Mouse (Mus musculus): ENCODE results near the gene Trpv1.

Trpv1 gene

GRCm38 (mm10) chr11:73236731-73237130 is 2.6 kb downstream of the Trpv1 start:
- DNase-seq, result no peak

- DNase-seq, result no peak
These were observed 8.1 kb downstream of the Trpv1 start for GRCm38 (mm10) chr11:73242199-73242598.

- no peak for DNase-seq
These were observed 8.7 kb downstream of the Trpv1 start for GRCm38 (mm10) chr11:73242777-73243176.

- DNase-seq, result no peak
These were observed 23.4 kb downstream of the Trpv1 start for GRCm38 (mm10) chr11:73257362-73257945.

GRCm38 (mm10) chr11:73258664-73259063 is 24.6 kb downstream of the Trpv1 start:
- DNase-seq, result no peak

GRCm38 (mm10) chr11:73260457-73260856 is 26.4 kb downstream of the Trpv1 start:
- no peak for DNase-seq

- no peak for DNase-seq
These were observed 27.3 kb downstream of the Trpv1 start for GRCm38 (mm10) chr11:73261385-73261784.

- DNase-seq, result no peak
These were observed 33.2 kb downstream of the Trpv1 start, which contains the start of gene Trpv3 for GRCm38 (mm10) chr11:73267267-73267666. Trpv3 (plus strand) TSS chr11:73267388.

GRCm38 (mm10) chr11:73274821-73275220 is 40.7 kb downstream of the Trpv1 start:
- no peak for DNase-seq

GRCm38 (mm10) chr11:73280710-73281109 is 46.6 kb downstream of the Trpv1 start:
- DNase-seq, result no peak

GRCm38 (mm10) chr11:73281528-73282027 is 47.5 kb downstream of the Trpv1 start:
- peak; percentile 42 for DNase-seq

- no peak for DNase-seq
These were observed 49.3 kb downstream of the Trpv1 start for GRCm38 (mm10) chr11:73283369-73283768.

- DNase-seq, result no peak
These were observed 49.8 kb downstream of the Trpv1 start for GRCm38 (mm10) chr11:73283926-73284325.

- no peak for DNase-seq
These were observed 50.3 kb downstream of the Trpv1 start for GRCm38 (mm10) chr11:73284351-73284750.

- no peak for DNase-seq
These were observed 55.5 kb downstream of the Trpv1 start for GRCm38 (mm10) chr11:73289621-73290020.

- no peak for DNase-seq
These were observed 69.0 kb downstream of the Trpv1 start for GRCm38 (mm10) chr11:73303123-73303522.

Data from liver (tissue).